Mouse (Mus musculus) retina, postnatal 7 days (tissue): ENCODE data around the gene Tmprss6.

Source experiments
- DNase-seq: peaks from one replicate; pipeline ENCODE4 v3.0.0-alpha.2; 2012; ENCODE audit warnings: low read depth, low spot score

Gene Tmprss6

DNA sequence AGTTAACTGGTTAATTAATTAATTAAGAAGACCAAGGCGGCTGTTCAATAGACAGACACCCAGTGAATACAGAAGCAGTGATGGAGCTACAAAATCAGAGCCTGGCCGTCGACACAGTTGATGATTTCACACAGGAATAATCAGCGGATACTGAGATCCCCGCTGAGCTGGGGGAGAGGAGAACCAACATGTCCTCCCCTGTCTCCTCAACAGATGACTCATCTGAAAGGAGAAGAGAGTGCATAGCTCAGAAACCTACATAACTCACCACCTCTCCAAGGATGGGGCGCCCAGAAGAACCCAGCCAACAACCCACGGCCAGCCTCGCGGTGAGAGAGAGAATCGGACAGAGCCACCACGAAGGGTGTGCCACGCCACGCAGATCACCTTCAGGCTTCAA is 48.0 kb downstream of the Tmprss6 start:
- no peak for DNase-seq

- no peak for DNase-seq
Observed at GRCm38 (mm10) chr15:78416937-78417336, 51.5 kb downstream of the Tmprss6 start.

GRCm38 (mm10) chr15:78414157-78414556 is 54.3 kb downstream of the Tmprss6 start:
- DNase-seq = no peak

DNA sequence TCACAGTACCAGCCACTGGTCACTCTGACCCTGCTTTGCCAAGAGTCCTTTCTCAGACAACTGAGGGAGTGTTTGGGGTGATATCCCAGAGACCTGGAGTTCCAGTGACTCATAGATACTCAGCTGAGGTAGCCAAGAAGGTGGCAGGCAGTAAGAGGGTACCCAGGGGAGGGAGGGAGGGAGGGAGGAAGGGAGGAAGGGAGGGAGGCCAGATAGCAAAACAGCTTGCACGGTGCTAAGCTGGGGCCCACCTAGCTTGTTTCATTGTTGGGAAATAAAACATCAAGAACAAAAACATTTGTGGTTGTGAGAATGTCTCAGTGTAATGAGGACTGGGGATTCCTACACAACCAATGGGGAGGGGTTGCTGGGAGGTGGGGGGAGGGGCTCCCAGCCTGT is 54.7 kb downstream of the Tmprss6 start:
- DNase-seq = no peak

DNA sequence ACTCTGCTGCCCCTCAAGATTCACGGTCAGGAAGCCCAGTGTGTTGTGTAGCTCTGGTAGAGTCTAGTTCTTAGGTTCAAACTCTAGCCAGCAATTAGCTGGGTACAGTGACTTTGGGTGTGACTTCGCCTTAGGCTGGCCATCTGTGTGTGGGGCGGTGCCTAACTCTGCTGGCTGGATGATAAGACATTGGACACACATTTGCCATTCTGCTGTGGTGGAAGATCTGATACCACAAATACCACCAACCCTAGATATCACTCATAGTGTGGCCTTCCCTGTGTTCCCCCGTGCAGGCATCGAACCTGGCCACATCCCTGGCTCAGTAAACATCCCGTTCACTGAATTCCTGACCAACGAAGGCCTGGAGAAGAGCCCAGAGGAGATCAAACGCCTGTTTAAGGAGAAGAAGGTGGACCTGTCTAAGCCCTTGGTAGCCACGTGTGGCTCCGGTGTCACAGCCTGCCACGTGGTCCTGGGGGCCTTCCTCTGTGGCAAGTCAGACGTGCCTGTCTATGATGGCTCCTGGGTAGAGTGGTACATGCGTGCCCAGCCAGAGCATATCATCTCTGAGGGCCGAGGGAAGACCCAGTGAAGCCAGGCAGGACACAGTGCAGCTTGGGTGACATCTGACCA is 55.2 kb downstream of the Tmprss6 start:
- no peak for DNase-seq

- no peak for DNase-seq
Observed at GRCm38 (mm10) chr15:78409570-78410052, 58.8 kb downstream of the Tmprss6 start.

GRCm38 (mm10) chr15:78406293-78406934 is 62.0 kb downstream of the Tmprss6 start, which contains the start of gene Mpst:
Gene Mpst, plus strand, starts transcription at chr15:78406416.
- DNase-seq = peak; percentile 65

- peak; percentile 51 for DNase-seq
Observed at GRCm38 (mm10) chr15:78405517-78406211, 62.8 kb downstream of the Tmprss6 start, which contains the start of gene Tst. Gene Tst, minus strand, starts transcription at chr15:78405907.

GRCm38 (mm10) chr15:78405098-78405497 is 63.3 kb downstream of the Tmprss6 start:
- DNase-seq = no peak

DNA sequence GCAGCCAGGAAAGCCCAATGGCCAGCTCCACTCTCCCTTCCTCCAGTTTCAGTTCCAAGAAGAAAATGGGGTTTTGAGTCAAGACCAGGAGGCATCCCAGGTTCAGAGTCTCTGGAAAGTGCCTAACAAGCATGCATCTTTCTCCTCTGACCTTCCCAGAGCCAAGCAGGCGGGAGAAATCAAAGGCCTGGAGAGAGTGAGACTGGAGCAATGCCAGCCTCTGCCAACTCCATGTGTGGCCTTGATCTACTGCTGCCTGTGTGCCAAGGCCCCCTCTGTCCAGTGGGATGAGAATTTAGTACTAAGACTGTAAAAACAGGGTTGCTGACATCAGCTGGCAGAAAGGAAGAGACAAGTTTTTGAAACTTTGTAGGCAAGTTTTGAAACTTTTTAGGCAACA is 64.5 kb downstream of the Tmprss6 start:
- DNase-seq = no peak

- DNase-seq = no peak
Observed at GRCm38 (mm10) chr15:78403301-78403741, 65.1 kb downstream of the Tmprss6 start.

GRCm38 (mm10) chr15:78402423-78402822 is 66.0 kb downstream of the Tmprss6 start:
- no peak for DNase-seq

- no peak for DNase-seq
Observed at GRCm38 (mm10) chr15:78401921-78402320, 66.5 kb downstream of the Tmprss6 start.

GRCm38 (mm10) chr15:78401345-78401744 is 67.1 kb downstream of the Tmprss6 start:
- no peak for DNase-seq

- no peak for DNase-seq
Observed at GRCm38 (mm10) chr15:78395478-78395962, 72.9 kb downstream of the Tmprss6 start, which contains the start of gene Tex33. Gene Tex33, minus strand, starts transcription at chr15:78395912.

- no peak for DNase-seq
Observed at GRCm38 (mm10) chr15:78390855-78391254, 77.6 kb downstream of the Tmprss6 start.
